Mouse (Mus musculus): Measurements from ENCODE around the gene Gm9774.

DNA sequence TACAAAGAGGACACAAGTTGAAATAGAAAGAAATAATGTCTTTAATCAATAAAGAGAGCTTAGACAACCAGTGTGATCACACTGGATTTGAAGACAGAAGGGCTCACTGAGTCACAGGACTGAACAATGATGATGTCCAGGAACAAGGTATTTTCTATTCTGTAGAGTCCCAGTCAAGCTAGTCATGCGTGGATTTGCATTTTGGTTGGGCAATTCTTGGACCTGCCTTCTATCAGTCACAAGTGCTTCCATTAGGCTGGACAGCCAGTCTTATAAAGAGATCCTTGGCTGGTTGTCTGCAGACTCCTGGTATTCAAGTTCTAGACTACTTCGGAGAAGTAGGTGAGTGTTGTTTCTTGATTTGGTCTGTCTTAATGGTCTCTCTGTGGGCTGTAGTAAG is 21.5 kb downstream of the Gm9774 start, which contains the start of gene Sprr2i:
- TF ChIP-seq CTCF (IDR thresholded peaks at IDR 0.05; ENCODE audit: borderline replicate concordance, insufficient read depth, low read length) (no peak), POLR2A (IDR thresholded peaks at IDR 0.05; ENCODE audit: low read depth, low read length) (no peak)
